Mouse (Mus musculus) urinary bladder, postnatal 14 days (tissue): ENCODE data around the gene Lrrc27.

Experiments used
- DNase-seq: peaks from one replicate; pipeline ENCODE4 v3.0.0; 2021; ENCODE audit warnings: low spot score

Lrrc27 gene

DNA sequence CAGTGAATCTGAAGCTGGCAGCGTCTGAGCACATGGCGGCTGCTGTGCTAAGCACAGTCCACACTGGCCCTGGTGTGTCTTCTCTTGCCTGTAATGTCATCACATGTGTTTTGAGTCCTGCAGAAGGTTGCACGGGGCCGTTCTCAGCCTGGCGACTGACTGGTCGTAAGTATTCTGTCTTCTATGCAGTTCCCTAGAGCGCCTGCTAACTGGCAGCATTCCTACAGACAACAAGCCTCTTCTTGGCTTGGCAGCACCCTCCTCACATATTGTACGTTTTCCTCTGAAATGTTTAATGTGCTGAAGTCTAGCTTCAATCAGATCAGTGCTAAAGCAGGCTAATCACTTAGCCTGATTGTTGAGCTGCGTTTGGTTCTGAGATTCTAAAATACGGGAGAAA, 62.8 kb downstream of the Lrrc27 start:
- DNase-seq = no peak

DNA sequence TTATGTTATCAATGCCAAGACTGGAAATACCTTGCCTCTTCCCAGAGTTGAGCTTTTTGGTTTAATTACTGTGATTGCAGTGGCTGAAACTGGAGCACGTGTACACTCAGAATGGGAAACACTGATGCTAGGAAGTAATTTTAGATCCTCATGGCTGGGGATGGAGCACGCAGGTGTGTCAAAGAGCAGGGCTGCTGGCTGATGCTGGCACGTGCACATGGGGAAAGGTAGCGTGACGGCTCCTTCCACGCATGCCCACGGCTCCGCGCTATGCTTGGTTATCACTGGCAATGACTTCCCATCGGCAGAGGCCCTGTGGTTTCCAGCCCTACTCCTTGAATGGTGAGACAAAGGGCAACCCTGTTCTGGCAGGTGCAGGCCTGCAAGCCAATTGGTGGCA, 63.4 kb downstream of the Lrrc27 start:
- DNase-seq = no peak

DNA sequence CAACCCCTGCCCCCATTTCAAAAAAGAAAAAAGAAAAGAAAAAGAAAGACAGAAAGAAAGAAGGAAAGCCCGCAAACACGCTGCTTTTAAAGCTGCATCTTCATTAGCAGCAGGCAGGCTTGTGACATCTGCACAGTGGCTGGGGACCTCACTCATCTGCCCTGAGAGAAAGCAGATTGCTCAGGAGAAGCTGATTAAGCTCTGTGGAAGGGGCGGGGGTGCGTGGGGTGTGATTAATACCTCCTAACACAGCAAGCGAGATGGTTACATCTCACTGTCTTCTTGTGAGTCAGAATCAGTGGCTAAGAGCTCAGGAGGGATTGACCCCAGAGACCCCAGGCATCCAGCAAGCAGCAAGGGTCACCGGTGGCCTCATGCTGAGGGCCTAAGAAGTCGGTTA, 64.7 kb downstream of the Lrrc27 start:
- no peak for DNase-seq

DNA sequence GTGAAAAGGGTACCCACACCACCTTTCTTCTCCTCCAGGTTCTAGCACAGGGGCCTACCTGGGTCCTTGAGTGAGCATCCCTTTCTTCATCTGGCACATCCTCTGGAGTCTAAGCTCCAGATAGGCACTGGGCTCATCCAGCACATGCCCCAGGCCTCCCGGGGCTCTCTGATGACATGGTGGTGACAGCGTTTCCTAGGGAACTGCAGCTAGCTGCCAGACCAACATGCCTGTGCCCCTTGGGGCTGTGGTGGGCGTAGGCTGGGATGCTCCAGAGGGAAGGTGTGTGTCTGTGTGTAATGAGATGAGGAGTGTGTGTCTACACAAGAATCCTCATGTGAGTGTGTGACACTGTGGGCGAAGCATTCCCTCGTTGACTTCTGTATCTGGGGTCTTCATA, 66.8 kb downstream of the Lrrc27 start:
- DNase-seq = no peak

DNA sequence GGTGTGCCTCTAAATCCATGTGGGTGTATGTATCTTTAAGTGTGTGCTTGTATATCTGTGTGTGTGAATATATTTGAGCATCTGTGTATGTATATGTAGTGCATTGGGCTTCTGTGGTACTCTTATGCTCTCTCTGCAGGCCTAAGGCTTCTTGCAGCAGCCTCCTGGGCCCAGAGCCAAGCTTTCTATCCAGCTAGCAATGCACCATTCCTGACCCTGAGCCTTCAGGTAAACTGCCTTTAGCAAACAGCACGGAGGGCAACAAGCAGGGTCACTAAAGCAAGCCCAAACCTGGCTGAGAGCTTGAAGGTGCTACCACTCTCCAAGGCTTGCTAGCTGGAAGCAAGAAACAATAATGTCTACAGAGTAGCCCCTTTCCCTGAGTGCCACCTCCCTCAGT, 67.3 kb downstream of the Lrrc27 start:
- DNase-seq = peak; percentile 65

DNA sequence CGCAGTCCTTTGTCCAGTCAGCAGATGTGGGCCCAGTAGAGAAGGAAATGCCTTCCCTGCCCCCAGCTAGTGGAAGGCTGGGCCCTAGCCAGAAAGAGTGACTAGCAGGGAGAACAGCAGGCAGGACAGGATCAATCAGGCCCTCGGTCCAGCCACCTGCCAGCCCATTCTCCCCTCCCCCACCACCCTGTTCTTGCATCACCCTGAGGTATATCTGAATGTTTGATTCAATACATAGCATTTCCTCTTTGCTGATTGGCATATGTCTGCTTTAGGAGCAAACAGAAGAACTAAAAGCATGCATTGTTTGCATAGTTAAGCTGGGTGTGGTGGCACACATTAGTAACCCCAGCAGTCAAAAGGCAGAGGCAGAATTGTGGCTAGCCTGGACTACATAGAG, 68.4 kb downstream of the Lrrc27 start:
- DNase-seq = peak; percentile 77

DNA sequence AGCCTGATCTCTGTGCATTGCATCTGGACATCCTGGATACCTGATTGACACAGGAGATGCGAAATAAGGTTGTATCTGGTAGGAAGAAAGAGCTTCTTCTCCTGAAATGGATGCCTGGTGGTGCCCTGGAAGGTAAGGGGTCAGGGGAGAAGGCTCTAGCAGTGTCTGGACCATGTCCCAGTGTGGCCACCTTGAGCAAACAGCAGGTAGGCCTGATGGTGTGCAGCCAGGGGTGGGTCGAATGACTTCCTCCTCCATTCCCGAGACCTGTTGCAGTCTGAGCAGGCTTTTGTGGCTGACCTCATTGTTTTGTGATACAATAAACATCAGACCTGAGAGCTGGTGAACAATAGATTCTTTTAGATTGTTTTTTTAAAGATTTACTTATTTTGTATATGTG, 69.2 kb downstream of the Lrrc27 start:
- DNase-seq = no peak

DNA sequence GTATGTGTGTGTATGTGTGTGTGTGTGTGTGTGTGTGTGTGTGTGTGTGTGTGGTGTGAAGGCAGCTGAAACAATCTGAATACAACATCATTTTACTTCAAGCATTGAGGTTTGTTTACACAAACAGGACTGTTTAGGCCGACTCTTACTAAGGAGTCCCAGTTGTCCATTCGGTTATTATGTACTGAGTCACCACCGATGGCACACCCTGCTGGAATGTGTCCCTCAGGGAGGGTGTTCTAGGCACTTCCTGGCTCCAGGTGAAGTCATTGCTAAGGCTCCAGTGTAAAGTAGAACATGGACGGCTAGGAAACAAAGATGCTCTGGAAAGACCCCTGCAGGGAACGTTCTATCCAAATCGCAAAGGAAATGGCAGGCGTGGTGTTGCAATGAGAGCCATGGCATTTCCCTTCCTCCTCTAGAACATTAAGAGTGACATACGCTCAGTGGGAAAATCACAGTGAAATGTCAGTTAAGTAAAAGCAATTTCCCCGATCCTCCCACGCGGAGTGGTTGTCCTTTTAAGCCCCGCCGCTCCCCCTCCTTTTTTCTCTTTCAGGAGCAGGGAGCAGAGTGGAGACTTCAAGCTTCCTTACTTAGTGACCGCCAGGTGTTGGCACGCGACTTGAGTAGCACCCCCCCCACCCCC, 72.6 kb downstream of the Lrrc27 start:
- DNase-seq = no peak

DNA sequence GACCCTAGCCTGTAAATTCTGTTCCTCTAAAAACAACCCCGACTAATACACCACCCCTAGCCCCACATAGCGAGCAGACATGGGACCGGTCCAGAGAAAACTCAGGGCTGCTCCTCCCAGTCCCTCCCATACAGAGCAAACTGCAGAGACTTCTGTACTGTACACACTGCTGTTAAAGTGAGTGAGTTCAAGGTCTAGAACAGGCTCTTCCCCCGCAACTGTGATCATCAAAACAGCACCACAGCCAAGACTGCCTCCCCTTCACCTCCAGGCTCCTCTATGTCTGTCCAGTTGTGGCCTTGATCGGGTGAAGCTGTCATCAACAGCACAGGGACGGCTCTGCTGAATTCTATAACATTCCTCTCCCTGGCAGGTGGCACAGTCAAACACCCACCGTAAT, 75.8 kb downstream of the Lrrc27 start:
- DNase-seq = no peak
